Mouse (Mus musculus): ENCODE data around the gene Tcf21. TPM values are rescaled to one million over a fixed set of nuclear protein-coding genes. Genes with fewer than 3 reads are reported as not detected.

The Tcf21 gene
- polyA plus RNA-seq, 1 experiment, result not detected

DNA sequence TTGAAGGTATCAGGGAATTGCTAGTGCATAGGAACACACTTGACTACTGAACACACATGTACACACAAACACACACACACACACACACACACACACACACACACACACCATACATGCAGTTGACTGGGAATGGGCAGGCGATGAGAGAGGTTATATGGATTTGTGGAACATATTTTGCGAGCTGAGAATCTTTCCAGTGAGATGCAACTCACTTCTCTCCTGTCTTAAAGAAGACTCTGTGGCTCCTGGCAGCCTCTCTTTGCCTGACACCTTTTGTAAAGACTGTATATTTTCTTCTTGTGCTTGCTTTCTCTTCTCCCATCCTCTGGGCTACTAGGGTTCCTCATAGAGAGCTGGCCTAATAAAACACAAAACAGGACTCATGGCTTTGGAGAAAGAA is 867 bp upstream of the Tcf21 start:
- no peaks in the 10 kb centered on the region for H3K36me3 ChIP-seq (ENCODE audit: control insufficient read depth, insufficient read depth)
- H3K4me2 ChIP-seq (ENCODE audit: low read depth), result no peak overlapping the region
- H3K79me2 ChIP-seq (ENCODE audit: control insufficient read depth, insufficient read depth), result no peaks in the 10 kb centered on the region
- no peak overlapping the region for H3K4me3 ChIP-seq
- TF ChIP-seq USF1 (IDR thresholded peaks at IDR 0.05; ENCODE audit: low read depth) (no peak), MAX (IDR thresholded peaks at IDR 0.05; ENCODE audit: low read depth) (no peak), TCF3 (IDR thresholded peaks at IDR 0.05; ENCODE audit: insufficient read length, low read depth) (no peak), POLR2AphosphoS2 (IDR thresholded peaks at IDR 0.05; ENCODE audit: insufficient read length, low read depth) (no peak), SRF (IDR thresholded peaks at IDR 0.05; ENCODE audit: control insufficient read depth, insufficient read length, low read depth) (no peak), E2F4 (IDR thresholded peaks at IDR 0.05; ENCODE audit: insufficient read depth) (no peak), MYOD1 (IDR thresholded peaks at IDR 0.05; ENCODE audit: control insufficient read depth in 1 of 3, insufficient read length in 2 of 3, low read depth in 2 of 3) (no peak)
- H3K27me3 ChIP-seq (ENCODE audit: control insufficient read depth, insufficient read depth, insufficient read length), result peaks cover 41% of the 10 kb centered on the region
- no peak overlapping the region for H3ac ChIP-seq (ENCODE audit: control insufficient read depth, insufficient read length)

GRCm38 (mm10) chr10:22819239-22819870 is 619 bp downstream of the Tcf21 start:
- Histone ChIP-seq H3ac (ENCODE audit: control insufficient read depth, insufficient read length) (no peak overlapping the region), H3K36me3 (ENCODE audit: control insufficient read depth, insufficient read depth) (no peaks in the 10 kb centered on the region), H3K79me2 (ENCODE audit: control insufficient read depth, insufficient read depth) (no peaks in the 10 kb centered on the region), H3K4me3 (no peak overlapping the region), H3K4me2 (ENCODE audit: low read depth) (no peak overlapping the region), H3K27me3 (ENCODE audit: control insufficient read depth, insufficient read depth, insufficient read length) (peaks cover 44% of the 10 kb centered on the region)
- no peak for TF ChIP-seq POLR2AphosphoS2 (IDR thresholded peaks at IDR 0.05; ENCODE audit: insufficient read length, low read depth)
- no peak for TF ChIP-seq TCF3 (IDR thresholded peaks at IDR 0.05; ENCODE audit: insufficient read length, low read depth)

- Histone ChIP-seq H3K4me2 (ENCODE audit: low read depth) (no peak overlapping the region), H3K79me2 (ENCODE audit: control insufficient read depth, insufficient read depth) (no peaks in the 10 kb centered on the region), H3ac (ENCODE audit: control insufficient read depth, insufficient read length) (no peak overlapping the region), H3K27me3 (ENCODE audit: control insufficient read depth, insufficient read depth, insufficient read length) (peaks cover 40% of the 10 kb centered on the region), H3K4me3 (no peak overlapping the region), H3K36me3 (ENCODE audit: control insufficient read depth, insufficient read depth) (no peaks in the 10 kb centered on the region)
- TF ChIP-seq CEBPB (IDR thresholded peaks at IDR 0.05; ENCODE audit: insufficient read depth, poor library complexity, severe bottlenecking) (no peak), USF1 (IDR thresholded peaks at IDR 0.05; ENCODE audit: low read depth) (no peak), REST (IDR thresholded peaks at IDR 0.05; ENCODE audit: insufficient read depth, insufficient read length) (no peak), MYOG (IDR thresholded peaks at IDR 0.05; ENCODE audit: control insufficient read depth in 1 of 3, insufficient read depth in 1 of 3, insufficient read length in 2 of 3, low read depth in 2 of 3) (no peak), POLR2A (IDR thresholded peaks at IDR 0.05; ENCODE audit: insufficient read length, low read depth) (no peak), TCF3 (IDR thresholded peaks at IDR 0.05; ENCODE audit: insufficient read length, low read depth) (no peak), E2F4 (IDR thresholded peaks at IDR 0.05; ENCODE audit: insufficient read depth) (no peak), POLR2AphosphoS2 (IDR thresholded peaks at IDR 0.05; ENCODE audit: insufficient read length, low read depth) (no peak), TCF12 (IDR thresholded peaks at IDR 0.05; ENCODE audit: insufficient read depth, poor library complexity, severe bottlenecking) (no peak), MYOD1 (IDR thresholded peaks at IDR 0.05; ENCODE audit: control insufficient read depth in 1 of 3, insufficient read length in 2 of 3, low read depth in 2 of 3) (no peak), SRF (IDR thresholded peaks at IDR 0.05; ENCODE audit: control insufficient read depth, insufficient read length, low read depth) (no peak), MAX (IDR thresholded peaks at IDR 0.05; ENCODE audit: low read depth) (no peak)
These were observed 1.3 kb downstream of the Tcf21 start for GRCm38 (mm10) chr10:22818600-22819238.

- Histone ChIP-seq H3K4me2 (ENCODE audit: low read depth) (no peak overlapping the region), H3K4me3 (no peak overlapping the region), H3K27me3 (ENCODE audit: control insufficient read depth, insufficient read depth, insufficient read length) (peaks cover 40% of the 10 kb centered on the region), H3ac (ENCODE audit: control insufficient read depth, insufficient read length) (no peak overlapping the region), H3K36me3 (ENCODE audit: control insufficient read depth, insufficient read depth) (no peaks in the 10 kb centered on the region), H3K79me2 (ENCODE audit: control insufficient read depth, insufficient read depth) (no peaks in the 10 kb centered on the region)
- TF ChIP-seq MAX (IDR thresholded peaks at IDR 0.05; ENCODE audit: low read depth) (no peak), USF1 (IDR thresholded peaks at IDR 0.05; ENCODE audit: low read depth) (no peak), SRF (IDR thresholded peaks at IDR 0.05; ENCODE audit: control insufficient read depth, insufficient read length, low read depth) (no peak), E2F4 (IDR thresholded peaks at IDR 0.05; ENCODE audit: insufficient read depth) (no peak), TCF3 (IDR thresholded peaks at IDR 0.05; ENCODE audit: insufficient read length, low read depth) (no peak), MYOD1 (IDR thresholded peaks at IDR 0.05; ENCODE audit: control insufficient read depth in 1 of 3, insufficient read length in 2 of 3, low read depth in 2 of 3) (no peak), CEBPB (IDR thresholded peaks at IDR 0.05; ENCODE audit: insufficient read depth, poor library complexity, severe bottlenecking) (no peak), POLR2AphosphoS2 (IDR thresholded peaks at IDR 0.05; ENCODE audit: insufficient read length, low read depth) (no peak), POLR2A (IDR thresholded peaks at IDR 0.05; ENCODE audit: insufficient read length, low read depth) (no peak), REST (IDR thresholded peaks at IDR 0.05; ENCODE audit: insufficient read depth, insufficient read length) (no peak), MYOG (IDR thresholded peaks at IDR 0.05; ENCODE audit: control insufficient read depth in 1 of 3, insufficient read depth in 1 of 3, insufficient read length in 2 of 3, low read depth in 2 of 3) (no peak), TCF12 (IDR thresholded peaks at IDR 0.05; ENCODE audit: insufficient read depth, poor library complexity, severe bottlenecking) (no peak)
These were observed 2.0 kb downstream of the Tcf21 start for GRCm38 (mm10) chr10:22817976-22818375.

GRCm38 (mm10) chr10:22817561-22817960 is 2.4 kb downstream of the Tcf21 start:
- Histone ChIP-seq H3K4me3 (no peak overlapping the region), H3K27me3 (ENCODE audit: control insufficient read depth, insufficient read depth, insufficient read length) (peaks cover 38% of the 10 kb centered on the region), H3K4me2 (ENCODE audit: low read depth) (no peak overlapping the region), H3K79me2 (ENCODE audit: control insufficient read depth, insufficient read depth) (no peaks in the 10 kb centered on the region), H3K36me3 (ENCODE audit: control insufficient read depth, insufficient read depth) (no peaks in the 10 kb centered on the region), H3ac (ENCODE audit: control insufficient read depth, insufficient read length) (no peak overlapping the region)
- TF ChIP-seq REST (IDR thresholded peaks at IDR 0.05; ENCODE audit: insufficient read depth, insufficient read length), result no peak
- no peak for TF ChIP-seq MYOG (IDR thresholded peaks at IDR 0.05; ENCODE audit: control insufficient read depth in 1 of 3, insufficient read depth in 1 of 3, insufficient read length in 2 of 3, low read depth in 2 of 3)
- TF ChIP-seq MAX (IDR thresholded peaks at IDR 0.05; ENCODE audit: low read depth), result no peak
- TF ChIP-seq TCF3 (IDR thresholded peaks at IDR 0.05; ENCODE audit: insufficient read length, low read depth), result no peak
- no peak for TF ChIP-seq TCF12 (IDR thresholded peaks at IDR 0.05; ENCODE audit: insufficient read depth, poor library complexity, severe bottlenecking)
- TF ChIP-seq MYOD1 (IDR thresholded peaks at IDR 0.05; ENCODE audit: control insufficient read depth in 1 of 3, insufficient read length in 2 of 3, low read depth in 2 of 3), result no peak
- TF ChIP-seq SRF (IDR thresholded peaks at IDR 0.05; ENCODE audit: control insufficient read depth, insufficient read length, low read depth), result no peak
- no peak for TF ChIP-seq USF1 (IDR thresholded peaks at IDR 0.05; ENCODE audit: low read depth)
- TF ChIP-seq CEBPB (IDR thresholded peaks at IDR 0.05; ENCODE audit: insufficient read depth, poor library complexity, severe bottlenecking), result no peak
- no peak for TF ChIP-seq POLR2A (IDR thresholded peaks at IDR 0.05; ENCODE audit: insufficient read length, low read depth)

All from myocyte (in vitro differentiated cells).